Mouse (Mus musculus): ENCODE results near the gene Mul1.

Gene Mul1

DNA sequence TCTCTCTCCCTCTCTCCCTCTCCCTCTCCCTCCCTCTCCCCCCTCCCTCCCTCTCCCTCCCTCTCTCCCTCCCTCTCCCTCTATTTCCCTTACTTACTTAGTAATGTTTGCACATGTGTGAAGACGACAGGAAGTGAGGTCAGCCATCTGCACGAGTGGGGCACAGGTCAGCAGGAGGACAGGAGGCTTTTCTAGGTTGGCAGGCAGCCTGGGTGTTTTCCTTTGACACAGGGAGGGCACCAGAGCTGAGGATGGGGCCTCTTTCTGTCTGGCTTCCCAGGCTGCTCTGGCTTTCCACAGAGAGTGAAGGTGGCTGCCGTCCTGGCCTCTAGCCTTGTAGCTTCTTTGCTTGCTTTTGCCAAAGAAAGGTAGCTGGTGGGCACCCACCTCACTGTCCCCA lies 5.6 kb downstream of the Mul1 start:
- no peak for DNase-seq (ENCODE audit: low spot score in 2 of 2)

DNA sequence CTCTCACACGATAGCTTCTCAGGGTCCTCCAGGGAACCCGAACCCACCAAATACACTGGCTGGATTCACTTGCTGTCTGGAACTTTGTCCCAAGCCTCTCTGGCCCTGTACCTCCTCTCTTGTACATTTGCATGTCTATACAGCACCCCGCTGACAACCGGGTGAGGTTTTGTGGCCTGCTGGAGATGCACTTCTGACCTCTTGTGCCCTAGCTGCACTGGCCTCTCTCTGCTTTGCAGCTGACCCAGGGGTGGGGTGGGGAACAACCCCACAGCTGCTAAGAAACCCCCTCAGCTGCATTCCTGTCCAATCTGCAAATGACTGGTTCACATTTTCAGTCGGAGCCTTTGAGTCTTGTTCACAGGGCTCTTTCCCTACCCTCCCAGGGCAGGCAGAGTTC lies 10.5 kb downstream of the Mul1 start:
- no peak for DNase-seq (ENCODE audit: low spot score in 2 of 2)

DNA sequence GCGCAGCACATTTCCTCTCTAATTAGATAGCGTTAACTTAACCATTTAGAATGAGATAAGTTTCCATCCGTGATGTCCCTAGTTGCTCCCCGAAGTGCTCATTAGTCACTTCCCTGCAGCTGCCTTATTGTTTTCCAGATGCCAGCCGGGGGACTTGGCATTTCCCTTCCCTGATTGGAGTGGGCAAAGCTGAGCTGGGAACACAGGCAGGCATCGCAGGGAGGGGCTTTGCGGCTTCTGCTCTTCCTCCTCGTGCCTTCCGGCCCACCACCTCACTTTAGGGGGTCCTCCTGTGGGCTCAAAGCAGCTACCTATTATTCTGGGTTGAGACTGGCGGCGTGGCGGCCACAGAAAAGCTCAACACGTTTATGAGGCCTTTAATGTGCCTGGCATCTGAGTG lies 12.5 kb downstream of the Mul1 start:
- DNase-seq (ENCODE audit: low spot score in 2 of 2), result no peak

DNA sequence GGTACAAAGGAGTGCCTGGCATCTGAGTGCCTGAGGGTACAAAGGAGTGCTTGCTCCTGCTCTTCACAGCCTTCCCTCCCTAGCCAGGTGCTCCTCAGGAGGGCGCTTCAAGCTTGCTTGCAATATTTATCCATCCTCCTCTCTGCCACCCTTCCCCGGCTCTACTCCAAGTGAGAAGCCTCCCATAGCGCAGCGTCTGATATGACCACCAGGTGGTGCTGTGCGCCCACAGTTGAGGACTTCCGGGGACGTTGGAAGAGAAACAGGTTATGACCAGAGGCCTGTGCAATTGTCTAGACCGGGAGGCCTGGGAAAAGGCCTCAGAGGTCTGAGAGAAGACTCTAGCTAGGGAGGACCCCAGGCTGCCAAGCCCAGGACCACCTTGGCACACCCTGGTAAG lies 12.9 kb downstream of the Mul1 start:
- peak; percentile 83 to 86 for DNase-seq (ENCODE audit: low spot score in 2 of 2)

DNA sequence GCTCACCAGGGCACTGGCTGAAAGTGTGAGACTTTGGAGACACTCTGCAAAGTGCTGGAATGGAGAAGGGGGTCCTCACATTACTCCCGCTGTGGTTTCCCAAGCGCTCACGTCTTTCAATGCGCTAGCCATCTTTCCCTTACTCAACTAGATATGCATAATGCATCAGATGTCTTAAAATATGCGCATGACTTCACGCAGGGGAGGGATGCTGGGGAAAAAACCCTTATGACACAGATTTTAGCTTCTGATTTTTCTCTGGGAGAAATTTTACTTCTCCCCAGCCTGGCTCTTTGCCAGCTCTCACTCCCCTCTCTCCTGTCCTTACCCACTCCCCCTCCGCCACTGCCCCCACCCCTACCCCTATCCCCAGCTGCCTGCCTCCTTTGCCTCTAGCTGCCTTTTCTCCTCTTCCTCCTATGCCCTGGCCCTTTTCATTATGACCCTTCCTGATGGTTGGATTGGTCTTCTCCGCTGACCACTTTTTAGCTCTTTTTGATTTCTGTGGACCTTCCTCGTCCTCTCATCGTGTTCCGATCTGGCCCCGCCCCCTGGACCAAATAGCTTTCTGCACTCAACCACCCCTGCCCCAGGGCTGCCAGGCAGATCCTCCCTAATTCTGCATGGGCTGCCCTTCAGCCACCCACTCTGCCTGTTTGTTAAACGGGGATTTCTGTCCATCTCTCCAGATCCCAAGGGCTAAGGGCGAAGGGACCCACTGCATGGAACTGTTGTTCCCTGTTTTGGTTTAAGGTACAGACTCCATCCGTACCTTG lies 13.5 kb downstream of the Mul1 start:
- DNase-seq (ENCODE audit: low spot score in 2 of 2), result no peak

DNA sequence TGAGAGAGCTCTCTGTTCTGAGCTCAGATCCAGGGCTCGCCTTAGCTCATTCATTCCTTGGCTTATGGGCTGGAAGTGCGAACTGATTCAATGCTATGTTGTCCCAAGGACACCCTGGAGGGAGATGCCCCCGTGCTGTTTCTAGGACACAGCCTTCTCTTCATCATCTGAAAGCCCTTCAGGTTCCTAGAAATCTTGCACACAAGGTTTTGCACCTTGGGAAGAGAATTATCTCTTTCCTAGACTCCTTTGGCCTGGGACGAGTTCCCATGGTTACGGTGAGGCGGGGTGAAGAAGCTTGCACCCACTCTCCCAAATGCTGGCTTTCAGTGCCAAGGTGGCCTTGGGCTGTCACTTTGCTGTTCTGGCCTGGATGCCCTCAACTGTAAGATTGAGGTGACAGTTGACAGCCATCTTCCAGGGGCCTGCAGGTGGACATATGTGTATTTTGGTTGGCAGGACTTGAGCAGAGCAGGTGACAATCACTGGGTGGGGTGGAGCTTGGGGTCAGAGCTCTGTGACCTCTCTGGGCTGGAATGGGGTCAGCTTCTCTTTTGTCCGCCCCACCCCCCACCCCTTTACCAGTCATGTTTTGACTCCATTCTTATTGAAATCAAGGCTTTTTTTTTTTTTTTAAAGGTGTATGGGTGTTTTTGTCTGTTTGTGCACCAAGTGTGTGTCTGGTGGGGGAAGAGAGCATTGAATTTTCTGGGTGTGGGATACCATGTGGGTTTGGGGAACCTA lies 14.6 kb downstream of the Mul1 start:
- no peak for DNase-seq (ENCODE audit: low spot score in 2 of 2)

DNA sequence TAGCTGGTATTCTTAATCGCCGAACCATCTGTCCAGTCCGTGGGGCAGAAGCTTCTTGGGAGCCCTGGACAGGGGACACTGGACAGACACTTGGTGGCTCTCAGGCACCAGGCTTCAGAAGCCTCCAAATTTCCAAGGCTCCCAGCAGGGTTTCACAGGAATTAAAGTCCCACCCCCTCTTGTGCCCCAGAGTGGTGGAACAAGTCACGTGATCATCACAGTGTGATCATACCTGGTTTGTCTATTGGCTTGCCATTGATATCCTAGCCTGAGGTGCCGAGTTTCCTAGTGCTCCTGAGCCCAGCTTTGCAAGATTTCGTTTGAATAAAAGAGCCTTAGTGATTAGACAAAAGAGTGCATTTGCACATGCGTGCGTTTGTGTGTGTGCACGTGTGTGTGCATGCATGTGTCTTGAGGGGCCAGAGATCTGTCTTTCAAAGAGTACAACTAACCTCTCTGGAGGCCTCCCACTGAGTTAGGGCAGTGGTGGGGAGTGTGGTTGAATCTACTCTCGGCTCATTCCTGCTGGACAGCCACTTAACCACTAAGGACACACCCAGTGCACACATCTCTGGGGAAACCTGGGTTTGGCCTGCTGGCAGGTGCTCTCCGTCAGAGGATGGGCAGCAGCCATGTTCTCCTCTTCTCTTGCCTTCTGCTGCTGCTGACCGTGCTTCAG lies 15.3 kb downstream of the Mul1 start:
- no peak for DNase-seq (ENCODE audit: low spot score in 2 of 2)

DNA sequence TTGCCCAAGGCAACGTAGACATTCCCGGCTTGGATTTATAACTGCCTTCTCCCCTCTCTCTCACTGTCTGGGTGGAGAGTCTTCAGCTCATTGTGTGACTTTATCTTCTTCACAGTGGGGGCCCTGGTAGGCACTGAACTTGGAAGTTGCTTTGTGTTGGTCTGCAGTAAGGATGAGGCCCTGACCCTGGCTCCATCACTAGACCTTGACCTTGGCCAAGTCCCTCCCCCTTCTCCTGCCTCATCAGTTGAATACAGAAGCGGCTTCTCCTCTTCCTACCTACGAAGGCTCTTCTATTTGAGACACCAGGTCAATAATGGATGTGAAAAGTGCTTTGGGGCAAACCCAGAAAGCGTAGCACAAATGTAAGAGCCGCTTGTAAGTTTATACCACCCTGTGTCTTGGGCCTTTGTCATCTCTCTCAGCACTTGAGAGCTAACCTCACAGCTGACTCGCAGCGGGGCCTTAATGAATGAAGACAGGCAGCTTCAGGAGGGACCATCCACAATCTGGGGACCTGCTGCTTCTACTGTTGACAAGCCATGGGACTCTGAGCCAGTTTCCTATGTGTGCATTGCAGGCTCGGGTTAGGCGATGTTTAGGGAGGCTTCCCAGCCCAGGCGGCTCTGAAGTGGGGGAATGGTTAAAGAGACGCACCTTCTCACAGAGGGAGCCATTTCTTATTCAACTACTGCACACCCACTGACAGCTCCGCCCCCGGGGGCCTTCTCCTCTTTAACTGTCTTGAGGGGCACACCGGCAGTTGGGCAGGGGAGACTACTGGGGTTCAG lies 18.0 kb downstream of the Mul1 start:
- no peak for DNase-seq (ENCODE audit: low spot score in 2 of 2)

DNA sequence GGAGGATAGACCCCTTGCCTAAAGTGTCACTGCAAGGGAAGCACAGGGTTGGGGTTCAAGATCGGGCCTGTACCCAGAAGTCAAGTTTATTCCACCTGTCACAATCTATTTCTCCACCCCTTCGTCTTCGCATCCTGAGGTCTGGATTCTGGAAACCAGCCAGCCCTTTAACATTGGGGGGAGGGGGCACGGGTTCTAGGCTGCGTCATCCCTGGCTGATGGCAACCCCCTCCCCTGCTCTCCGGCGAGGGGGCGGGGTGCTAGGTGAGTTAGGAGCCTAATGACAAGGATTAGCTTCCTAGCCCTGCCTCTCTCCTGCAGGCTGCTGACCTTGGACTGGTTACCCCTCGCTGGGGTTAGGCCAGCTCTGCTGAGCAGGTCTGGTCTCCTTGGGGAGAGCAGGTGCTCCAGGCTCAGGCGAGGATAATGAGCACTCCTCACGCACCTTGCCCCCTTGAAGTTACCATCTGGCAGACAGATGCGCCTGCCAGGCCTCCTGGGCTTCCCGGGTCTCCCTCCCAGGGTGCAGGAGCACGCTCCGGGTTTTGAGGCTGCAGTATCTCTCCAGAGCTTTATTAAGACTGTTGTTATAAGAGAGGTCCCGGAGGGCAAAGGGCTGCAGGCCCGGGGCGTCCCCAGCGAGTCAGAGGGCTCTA lies 18.8 kb downstream of the Mul1 start:
- no peak for DNase-seq (ENCODE audit: low spot score in 2 of 2)

DNA sequence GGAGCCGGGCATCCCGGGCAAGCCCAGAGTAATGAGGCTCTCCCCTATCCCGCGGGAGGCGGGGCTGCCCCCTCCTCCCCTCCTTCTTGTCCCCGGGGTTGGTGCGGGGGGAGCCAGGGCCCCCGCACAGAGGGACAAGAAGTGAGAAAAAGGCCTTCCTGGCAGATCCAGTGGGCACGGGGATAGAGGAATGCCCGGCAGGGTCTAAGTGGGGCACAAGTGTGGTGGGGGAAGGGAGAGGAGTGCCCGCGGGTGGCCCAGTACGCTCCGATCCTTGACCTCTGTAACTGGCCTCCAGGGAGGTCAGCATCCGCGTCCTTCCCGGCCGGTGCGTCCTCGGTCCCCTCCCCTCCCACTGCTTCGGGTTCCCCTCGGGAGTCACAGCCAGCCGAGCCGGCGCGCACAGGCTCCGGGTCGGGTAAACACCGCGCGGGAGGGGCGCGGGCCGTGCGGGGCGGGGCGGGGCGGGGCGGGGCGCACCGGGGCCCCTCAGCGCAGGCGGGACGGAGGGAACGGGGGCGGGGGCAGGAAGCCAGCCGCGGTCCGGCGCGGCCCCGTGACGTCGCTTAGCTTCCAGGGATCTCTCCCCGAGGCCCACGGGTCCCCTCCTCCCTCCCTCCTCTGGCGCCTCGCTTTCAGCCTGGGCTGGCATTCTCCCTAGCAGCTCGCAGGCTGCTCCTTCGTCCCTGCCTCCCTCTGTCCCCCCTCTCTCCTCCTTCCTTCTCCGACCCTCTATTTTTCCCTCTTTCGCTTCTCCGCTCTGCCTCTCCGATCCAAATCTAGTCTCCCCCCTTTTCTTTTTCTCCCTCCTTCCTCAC lies 19.5 kb downstream of the Mul1 start, which contains the start of gene Camk2n1:
Gene Camk2n1 (plus strand): TSS at position 562 of the 818 bp plus-strand sequence.
- peak; percentile 22 to 31 for DNase-seq (ENCODE audit: low spot score in 2 of 2)

DNA sequence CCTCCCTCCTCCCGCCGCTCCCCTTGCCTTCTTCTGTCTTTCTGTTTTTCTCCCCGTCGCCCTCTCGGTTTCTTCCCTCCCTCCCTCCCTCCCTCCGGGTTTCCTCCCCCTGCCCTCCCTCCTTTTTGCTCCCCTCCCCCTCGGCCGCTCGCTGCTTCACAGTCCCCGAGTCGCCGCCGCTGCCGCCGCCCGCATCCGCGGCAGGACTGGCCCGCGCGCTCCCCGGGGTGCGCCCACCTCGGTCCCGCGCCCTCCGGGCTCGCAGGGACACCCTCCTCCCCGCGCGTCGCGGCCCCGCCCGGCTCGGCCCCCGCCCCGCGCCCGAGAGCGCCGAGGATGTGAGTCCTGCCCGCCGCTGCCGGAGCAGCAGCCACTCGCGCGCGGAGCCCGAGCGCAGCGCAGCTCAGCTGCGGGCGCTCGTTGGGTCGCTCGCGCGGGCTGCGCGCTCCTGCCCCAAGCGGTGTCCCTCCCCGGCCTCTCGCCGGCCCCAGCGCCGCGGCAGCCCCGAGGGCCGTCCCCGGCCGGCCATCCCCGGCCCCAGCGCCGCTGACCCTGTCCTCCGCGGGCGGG lies 20.2 kb downstream of the Mul1 start:
- DNase-seq (ENCODE audit: low spot score in 2 of 2), result peak; percentile 41 to 47

DNA sequence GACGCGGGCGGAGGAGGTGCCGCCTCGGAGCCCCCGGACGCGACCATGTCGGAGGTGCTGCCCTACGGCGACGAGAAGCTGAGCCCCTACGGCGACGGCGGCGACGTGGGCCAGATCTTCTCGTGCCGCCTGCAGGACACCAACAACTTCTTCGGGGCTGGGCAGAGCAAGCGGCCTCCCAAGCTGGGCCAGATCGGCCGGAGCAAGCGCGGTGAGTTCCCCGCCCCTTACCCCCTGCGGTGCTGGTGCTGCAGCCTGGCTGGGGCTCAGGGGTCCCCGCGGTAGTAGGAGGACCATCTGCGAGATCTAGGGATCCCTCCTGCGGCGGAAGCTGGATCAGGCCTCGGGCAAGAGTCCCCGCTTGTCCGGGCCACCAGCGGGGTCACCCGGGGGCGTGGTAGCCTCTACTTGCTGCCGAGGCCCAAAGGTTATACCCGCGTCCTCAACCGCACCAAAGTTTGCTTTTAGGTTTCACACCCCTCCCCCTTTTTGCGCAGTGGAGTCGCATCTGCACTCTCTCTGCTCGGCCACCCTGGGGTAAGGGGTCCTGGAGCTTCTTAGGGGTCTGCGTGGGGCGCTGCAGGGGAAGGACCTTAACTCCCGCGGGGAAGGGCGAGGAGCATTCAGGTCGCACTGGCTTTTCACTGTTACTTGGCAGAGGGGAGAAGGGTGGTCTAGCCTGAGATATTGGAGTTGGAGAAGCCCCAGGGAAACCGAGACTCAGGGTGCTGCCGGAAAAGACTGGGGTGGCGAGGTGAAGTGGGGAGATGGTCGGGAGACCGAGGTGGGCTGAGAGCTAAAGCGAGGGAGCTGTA lies 20.9 kb downstream of the Mul1 start:
- peak in 1 of 2 experiments; percentile 13 for DNase-seq (ENCODE audit: low spot score in 2 of 2)

DNA sequence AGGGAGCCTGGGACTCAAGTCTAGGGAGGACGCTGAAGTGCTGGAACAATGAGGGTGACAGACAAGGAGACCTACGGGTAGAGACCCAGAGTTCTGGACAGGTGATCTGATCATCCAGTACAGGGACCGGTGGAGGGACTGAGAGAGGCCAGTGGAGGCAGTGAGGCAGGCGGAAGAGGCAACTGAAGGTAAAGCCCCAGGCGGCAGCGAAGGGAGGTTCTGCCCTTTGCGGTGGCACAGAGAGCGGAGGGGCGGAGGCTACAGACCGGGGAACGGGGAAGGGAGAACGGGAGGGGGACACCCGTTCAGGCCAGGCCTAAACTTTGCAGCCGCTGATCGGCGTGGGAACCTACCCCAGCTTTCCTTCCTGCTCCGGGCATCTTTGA lies 21.5 kb downstream of the Mul1 start:
- peak; percentile 58 to 71 for DNase-seq (ENCODE audit: low spot score in 2 of 2)

DNA sequence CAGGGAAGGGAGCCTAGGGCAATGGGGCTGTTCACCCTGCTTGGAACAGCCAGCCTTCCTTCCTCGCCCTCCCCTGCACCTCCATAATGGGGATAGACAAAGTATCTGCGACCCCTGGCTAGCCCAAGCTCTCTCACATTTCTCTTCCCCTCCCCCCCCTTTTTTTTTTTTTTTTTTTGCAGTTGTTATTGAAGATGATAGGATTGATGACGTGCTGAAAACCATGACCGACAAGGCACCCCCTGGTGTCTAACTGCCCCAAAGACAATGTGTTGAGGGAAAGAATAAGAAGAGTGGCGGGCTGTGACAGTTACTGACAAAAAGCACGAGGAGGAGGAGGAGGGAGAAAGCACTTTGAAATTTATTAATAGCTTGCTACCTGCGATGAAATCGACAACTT lies 22.1 kb downstream of the Mul1 start:
- DNase-seq (ENCODE audit: low spot score in 2 of 2), result peak; percentile 56 to 58

DNA sequence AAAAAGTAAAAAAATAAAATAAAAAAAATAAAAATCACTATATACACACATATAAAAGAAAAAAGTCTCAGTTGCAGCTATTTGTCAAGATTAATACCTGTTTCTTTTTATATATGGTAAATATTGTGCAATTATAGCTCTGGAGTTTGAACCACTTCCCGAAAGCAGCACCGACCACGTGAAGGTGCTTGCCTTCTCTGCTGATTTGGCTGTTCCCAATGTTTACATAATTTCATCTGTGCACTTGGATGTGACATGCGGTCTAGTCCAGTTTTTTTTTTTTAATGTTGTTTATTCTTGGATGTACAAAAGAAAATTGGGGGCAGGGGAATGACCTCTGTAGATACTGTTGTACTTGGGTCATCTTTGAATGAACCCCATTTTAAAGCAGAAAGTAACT lies 22.6 kb downstream of the Mul1 start:
- DNase-seq (ENCODE audit: low spot score in 2 of 2), result no peak

DNA sequence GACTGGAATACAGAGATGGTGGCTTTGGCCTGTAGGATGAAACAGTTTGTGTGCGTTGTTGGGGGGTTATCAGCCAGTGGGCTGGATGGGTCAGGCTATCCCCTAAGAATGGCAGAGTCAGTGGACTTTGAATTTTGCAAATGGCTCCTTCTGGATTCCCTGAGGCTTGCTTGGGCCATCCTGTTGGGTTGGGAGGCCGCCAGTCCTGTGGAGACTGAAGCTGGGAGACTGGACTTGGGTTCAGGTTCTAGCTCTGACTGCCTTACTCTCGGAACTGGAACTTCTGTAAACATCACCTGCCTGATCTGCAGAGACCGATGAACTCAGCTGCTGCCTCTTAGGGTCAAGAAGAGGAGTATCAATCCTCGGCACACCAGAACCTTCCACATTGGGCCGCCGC lies 23.7 kb downstream of the Mul1 start:
- DNase-seq (ENCODE audit: low spot score in 2 of 2), result no peak

DNA sequence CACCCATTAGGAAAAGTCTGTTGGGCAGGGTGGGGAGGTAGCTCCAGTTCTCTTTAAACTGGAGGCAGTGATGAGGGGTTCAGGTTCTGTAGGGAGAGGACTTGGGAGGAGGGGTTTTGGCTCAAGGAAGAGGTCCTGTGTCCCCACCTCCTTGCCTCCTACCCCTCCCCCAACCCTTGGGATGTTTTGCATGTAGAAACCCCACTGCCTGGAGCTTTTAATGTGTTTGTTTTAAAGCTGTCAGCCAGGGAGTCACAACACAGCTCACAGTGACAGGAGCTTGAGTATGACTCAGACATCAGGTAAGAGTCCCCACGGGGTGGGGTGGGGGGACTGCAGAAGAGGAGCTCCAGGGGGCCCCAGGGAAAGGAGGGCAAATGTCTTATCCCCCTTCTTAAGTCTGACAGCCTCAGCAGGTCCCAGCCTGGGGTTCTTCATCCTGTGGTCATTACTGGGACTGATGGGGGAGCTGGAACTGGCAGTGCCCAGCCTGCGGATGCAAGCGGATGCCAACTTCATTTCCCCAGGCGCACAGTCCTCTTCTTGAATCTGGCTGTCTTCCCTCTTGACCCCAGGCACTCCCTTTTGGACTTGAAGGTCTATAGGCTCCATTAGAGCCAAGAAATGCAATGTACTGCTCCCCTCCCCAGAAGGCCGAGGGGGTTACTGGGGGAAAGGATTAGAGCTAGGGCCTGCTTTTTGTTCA lies 24.4 kb downstream of the Mul1 start:
- no peak for DNase-seq (ENCODE audit: low spot score in 2 of 2)

DNA sequence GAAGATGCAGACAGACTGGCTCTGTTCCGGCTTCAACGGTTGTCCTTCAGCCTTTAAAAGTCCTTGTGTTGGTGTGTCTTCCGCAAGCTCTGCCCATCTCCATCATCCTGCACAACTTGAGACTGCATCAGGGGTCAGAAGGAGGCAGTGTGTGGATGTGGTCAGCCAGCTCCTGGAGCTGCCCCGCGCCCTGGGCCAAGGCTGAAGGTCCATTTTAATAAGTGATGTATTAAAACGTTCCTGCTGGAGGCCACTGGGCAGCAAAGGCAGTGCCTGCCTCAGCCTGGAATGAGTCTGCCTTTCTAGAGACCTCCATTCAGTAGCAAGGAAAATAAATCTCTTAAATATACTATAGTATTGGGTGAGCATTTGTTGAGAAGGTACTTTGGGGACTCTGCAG lies 25.3 kb downstream of the Mul1 start:
- DNase-seq (ENCODE audit: low spot score in 2 of 2), result no peak

DNA sequence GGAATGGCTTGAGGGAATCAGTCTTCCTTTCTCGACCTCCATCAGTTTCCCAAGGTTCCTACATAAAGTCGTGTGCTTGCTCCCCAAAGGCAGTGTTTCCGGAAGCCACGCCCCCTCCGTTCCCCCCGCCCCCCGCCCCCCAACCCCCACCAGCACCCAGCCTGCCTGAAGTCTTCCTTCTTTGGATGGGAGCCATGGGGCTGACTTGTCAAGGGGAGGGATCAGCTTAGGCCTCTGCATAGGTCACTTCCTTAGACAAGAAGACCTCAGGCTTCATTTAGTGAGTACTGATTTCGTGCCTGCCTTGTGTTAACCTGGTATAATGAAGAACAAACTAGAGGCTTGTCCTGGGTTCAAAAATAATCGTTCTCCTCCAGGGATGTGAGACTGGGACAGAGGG lies 26.4 kb downstream of the Mul1 start:
- DNase-seq (ENCODE audit: low spot score in 2 of 2), result no peak
